Mouse (Mus musculus) heart, embryonic 10.5 days (tissue): ENCODE data around the gene Ncf2. TPM values are rescaled to one million over a fixed set of nuclear protein-coding genes. Genes with fewer than 3 reads are reported as not detected.
"Not testable (repeated sequence)": the region's sequence is repeated elsewhere in the genome, so short reads cannot be mapped to it uniquely, and the experiment has no call there.

Source experiments
- DNase-seq: peaks from one replicate; pipeline ENCODE4 v3.0.0-alpha.2; 2017; ENCODE audit warnings: low spot score
- H3K27ac ChIP-seq: fragments of 300-500 bp; sonication (generic); 2 replicates; pipeline ENCODE4 v1.5.1; 2016; ENCODE audit warnings: mild to moderate bottlenecking
- H3K27me3 ChIP-seq: fragments of 300-500 bp; sonication (generic); 2 replicates; pipeline ENCODE4 v1.6.1; 2016; ENCODE audit warnings: mild to moderate bottlenecking; ENCODE audit not compliant: poor library complexity, insufficient read depth, severe bottlenecking
- H3K36me3 ChIP-seq: fragments of 300-500 bp; sonication (generic); 2 replicates; pipeline ENCODE4 v1.6.1; 2016; ENCODE audit warnings: mild to moderate bottlenecking, moderate library complexity
- H3K4me1 ChIP-seq: fragments of 300-500 bp; sonication (generic); 2 replicates; pipeline ENCODE4 v1.6.1; 2016; ENCODE audit warnings: mild to moderate bottlenecking
- H3K4me3 ChIP-seq: fragments of 300-500 bp; sonication (generic); 2 replicates; pipeline ENCODE4 v1.5.1; 2016; ENCODE audit warnings: mild to moderate bottlenecking, moderate library complexity
- H3K9me3 ChIP-seq: fragments of 300-500 bp; sonication (generic); 2 replicates; pipeline ENCODE4 v1.6.1; 2016; ENCODE audit warnings: mild to moderate bottlenecking, moderate library complexity
- WGBS: fragments of 180-500 bp; shearing (Covaris S2); methylation state at CpG from one replicate; pipeline ENCODE4 v1.1.7; 2016; 5-methylcytosine and 5-hydroxymethylcytosine counted together
- polyA plus RNA-seq: library from polyadenylated mRNA; unstranded; fragments of >200 nt; fragmentation: Nextera tagmentation; extraction: Ambion mirVana; gene quantifications from 2 replicates; pipeline ENCODE4 v1.2.1, GENCODE M21; 2016

The Ncf2 gene
- polyA plus RNA-seq: 2.0 and 3.5 TPM in 2 replicates

GRCm38 (mm10) chr1:152799897-152800296 lies at the start of gene Ncf2:
Gene Ncf2 (plus strand): TSS chr1:152800194.
- Histone ChIP-seq H3K27me3 (no peaks in the 10 kb centered on the region), H3K36me3 (no peaks in the 10 kb centered on the region), H3K4me1 (peaks cover 23% of the 10 kb centered on the region), H3K9me3 (no peaks in the 10 kb centered on the region), H3K4me3 (no peak within 1 kb of the TSS), H3K27ac (peak within 1 kb of the TSS; percentile 76)
- DNase-seq: no peak
- WGBS: 13% methylated on average over 2 of the region's 2 CpGs

GRCm38 (mm10) chr1:152750312-152750965 lies 49.6 kb upstream of the Ncf2 start, which contains the start of gene Apobec4:
Gene Apobec4 (plus strand): TSS chr1:152750551.
- 0 out of 2 replicates have a peak, but pooled peaks cover 4% of the 10 kb centered on the region for H3K4me1 ChIP-seq
- WGBS: 75% methylated on average over 13 of the region's 13 CpGs
- H3K4me3 ChIP-seq: no peak within 1 kb of the TSS
- DNase-seq: no peak
- H3K9me3 ChIP-seq: no peaks in the 10 kb centered on the region
- H3K36me3 ChIP-seq: no peaks in the 10 kb centered on the region
- H3K27me3 ChIP-seq: no peaks in the 10 kb centered on the region
- no peak within 1 kb of the TSS for H3K27ac ChIP-seq

- WGBS: 66% methylated on average over 2 of the region's 2 CpGs
- H3K27me3 ChIP-seq: peaks cover 14% of the 10 kb centered on the region
- no peaks in the 10 kb centered on the region for H3K9me3 ChIP-seq
- no peak for DNase-seq
- no peak overlapping the region for H3K4me3 ChIP-seq
- no peak overlapping the region for H3K27ac ChIP-seq
- H3K4me1 ChIP-seq: peaks cover 10% of the 10 kb centered on the region; the same call in 1 of the 2 replicates
- H3K36me3 ChIP-seq: no peaks in the 10 kb centered on the region
Measured at GRCm38 (mm10) chr1:152761791-152762190, 38.2 kb upstream of the Ncf2 start.

GRCm38 (mm10) chr1:152766032-152766772 lies 33.8 kb upstream of the Ncf2 start, which contains the start of the genes Rgl1 and Arpc5:
Gene Rgl1 (minus strand): TSS chr1:152766351.
Gene Arpc5 (plus strand): TSS chr1:152766542.
- Histone ChIP-seq H3K4me1 (peaks cover 10% of the 10 kb centered on the region; the same call in 1 of the 2 replicates), H3K36me3 (peaks cover 22% of the 10 kb centered on the region), H3K27ac (peak within 1 kb of the TSS; percentile 97), H3K4me3 (peak within 1 kb of the TSS; percentile 99), H3K9me3 (no peaks in the 10 kb centered on the region), H3K27me3 (peaks cover 14% of the 10 kb centered on the region)
- peak; percentile 98 for DNase-seq
- WGBS: under 1% methylated on average over 84 of the region's 86 CpGs

- H3K36me3 ChIP-seq: peaks cover 29% of the 10 kb centered on the region
Measured at GRCm38 (mm10) chr1:152766804-152767748, 32.9 kb upstream of the Ncf2 start.

GRCm38 (mm10) chr1:152767749-152768488 lies 32.1 kb upstream of the Ncf2 start:
- Histone ChIP-seq H3K9me3 (no peaks in the 10 kb centered on the region), H3K4me1 (peaks cover 10% of the 10 kb centered on the region; the same call in 1 of the 2 replicates), H3K4me3 (peak overlapping the region; percentile 99), H3K36me3 (peaks cover 37% of the 10 kb centered on the region), H3K27ac (peak overlapping the region; percentile 97), H3K27me3 (peaks cover 14% of the 10 kb centered on the region)
- 9% methylated on average over 5 of the region's 5 CpGs for WGBS
- peak; percentile 94 for DNase-seq

More at GRCm38 (mm10) chr1:152766804-152767748, 32.9 kb upstream of the Ncf2 start:
- peak overlapping the region; percentile 99 for H3K4me3 ChIP-seq
- H3K9me3 ChIP-seq: no peaks in the 10 kb centered on the region
- WGBS: 3% methylated on average over 59 of the region's 60 CpGs
- peaks cover 14% of the 10 kb centered on the region for H3K27me3 ChIP-seq
- H3K4me1 ChIP-seq: peaks cover 10% of the 10 kb centered on the region; the same call in 1 of the 2 replicates
- peak; percentile 83 for DNase-seq
- peak overlapping the region; percentile 97 for H3K27ac ChIP-seq

- H3K36me3 ChIP-seq: peaks cover 68% of the 10 kb centered on the region
- no peak overlapping the region for H3K27ac ChIP-seq
- no peaks in the 10 kb centered on the region for H3K9me3 ChIP-seq
- no peak overlapping the region for H3K4me3 ChIP-seq
- H3K4me1 ChIP-seq: 0 out of 2 replicates have a peak, but pooled peaks cover 4% of the 10 kb centered on the region
- WGBS: 91% methylated on average over 9 of the region's 9 CpGs
- no peaks in the 10 kb centered on the region for H3K27me3 ChIP-seq
- DNase-seq: no peak
Measured at GRCm38 (mm10) chr1:152771016-152771415, 29.0 kb upstream of the Ncf2 start.

- not testable (repeated sequence) for H3K27ac ChIP-seq, H3K4me3 ChIP-seq, DNase-seq, H3K9me3 ChIP-seq, H3K4me1 ChIP-seq, H3K27me3 ChIP-seq
- WGBS: 95% methylated on average over 3 of the region's 3 CpGs
- H3K36me3 ChIP-seq: peaks cover 64% of the 10 kb centered on the region
Measured at GRCm38 (mm10) chr1:152774601-152775000, 25.4 kb upstream of the Ncf2 start.

- Histone ChIP-seq H3K4me1 (no peaks in the 10 kb centered on the region), H3K27me3 (no peaks in the 10 kb centered on the region), H3K9me3 (no peaks in the 10 kb centered on the region), H3K4me3 (no peak overlapping the region), H3K27ac (no peak overlapping the region), H3K36me3 (peaks cover 23% of the 10 kb centered on the region)
- WGBS: 19% methylated on average over 10 of the region's 10 CpGs
- DNase-seq: no peak
Measured at GRCm38 (mm10) chr1:152779071-152779737, 20.8 kb upstream of the Ncf2 start.

GRCm38 (mm10) chr1:152784620-152785019 lies 15.4 kb upstream of the Ncf2 start:
- no peak for DNase-seq
- Histone ChIP-seq H3K27ac (no peak overlapping the region), H3K4me3 (no peak overlapping the region), H3K4me1 (no peaks in the 10 kb centered on the region), H3K9me3 (no peaks in the 10 kb centered on the region), H3K36me3 (no peaks in the 10 kb centered on the region), H3K27me3 (no peaks in the 10 kb centered on the region)
- WGBS: 93% methylated on average over 8 of the region's 8 CpGs

- H3K4me1 ChIP-seq, H3K9me3 ChIP-seq, H3K27me3 ChIP-seq, DNase-seq, H3K4me3 ChIP-seq, H3K27ac ChIP-seq, H3K36me3 ChIP-seq: not testable (repeated sequence)
- 84% methylated on average over 3 of the region's 3 CpGs for WGBS
Measured at GRCm38 (mm10) chr1:152785446-152785845, 14.5 kb upstream of the Ncf2 start.
